9 mouse cellular contexts compared by ENCODE assay signal in genomic region chr16:36469955-36470478, GRCm38 (mm10). TPM values are rescaled to one million over a fixed set of nuclear protein-coding genes. Genes with fewer than 3 reads are reported as not detected.
DNase-seq lines count a peak whose midpoint lies in the region; ATAC-seq and TF ChIP-seq lines count a peak whose summit lies in the region.
"Had no signal": no experiment of that assay in that cellular context is flagged by ENCODE, and none has a peak within 500 bp of the region (broad histone marks: within the 10 kb centered on the region; RNA-seq: fewer than 3 reads in every experiment).

No protein-coding gene starts in this region.

- peak; percentile 53 for TF ChIP-seq CTCF in gastrocnemius, adult 2 months (IDR thresholded peaks at IDR 0.05)
- peak; percentile 15; the same call in 1 of the 2 replicates for TF ChIP-seq CTCF in bone marrow macrophage, adult 2 months (IDR thresholded peaks at IDR 0.05; ENCODE audit: low read depth, low read length)

- no peaks in the 10 kb centered on the region for H3K27me3 ChIP-seq in midbrain, embryonic 11.5 days (ENCODE audit: control insufficient read depth, insufficient read depth, low read length)
- no peaks in the 10 kb centered on the region for H3K27me3 ChIP-seq in midbrain, embryonic 16.5 days (ENCODE audit: control insufficient read depth, insufficient read depth, low read depth, low read length)

- no peak for TF ChIP-seq POLR2A in bone marrow macrophage, adult 2 months (IDR thresholded peaks at IDR 0.05; ENCODE audit: borderline replicate concordance, low read depth, low read length)

- no peak overlapping the region for H3K9ac ChIP-seq in midbrain, embryonic 11.5 days (ENCODE audit: low read length)
- H3K9ac ChIP-seq in midbrain, embryonic 16.5 days (ENCODE audit: low read depth, low read length) = no peak overlapping the region

- 10% methylated on average over 2 of the region's 2 CpGs for WGBS in midbrain, embryonic 11.5 days
- 7% methylated on average over 2 of the region's 2 CpGs for WGBS in midbrain, embryonic 16.5 days

- no peak for DNase-seq in gastrocnemius, adult 2 months
- no peak for DNase-seq in gastrocnemius, postnatal 36 days
- peak; percentile 91 for DNase-seq in midbrain, embryonic 11.5 days (ENCODE audit: low spot score, missing footprints)
- peak; percentile 68 for DNase-seq in retina, embryonic 14.5 days (ENCODE audit: low spot score)
- no peak for DNase-seq in yolk sac, embryonic 10.5 days (ENCODE audit: low spot score)

- no peak overlapping the region for H3K27ac ChIP-seq in gastrocnemius, adult 2 months
- H3K27ac ChIP-seq in midbrain, embryonic 11.5 days (ENCODE audit: low read depth, low read length) = no peak overlapping the region
- no peak overlapping the region for H3K27ac ChIP-seq in midbrain, embryonic 16.5 days (ENCODE audit: low read length)
- no peak overlapping the region for H3K27ac ChIP-seq in bone marrow macrophage, adult 2 months (ENCODE audit: insufficient read depth, low read depth, low read length)

- no peaks in the 10 kb centered on the region for H3K4me1 ChIP-seq in midbrain, embryonic 11.5 days (ENCODE audit: control insufficient read depth, insufficient read depth, low read length)
- no peaks in the 10 kb centered on the region for H3K4me1 ChIP-seq in midbrain, embryonic 16.5 days (ENCODE audit: control insufficient read depth, insufficient read depth, low read length)
- no peaks in the 10 kb centered on the region for H3K4me1 ChIP-seq in bone marrow macrophage, adult 2 months (ENCODE audit: control insufficient read depth, insufficient read depth, low read length)

- intact Hi-C loops in gastrocnemius, adult 2 months (cut with DNase I) = no loop called here
- intact Hi-C loops in gastrocnemius, postnatal 36 days (cut with DNase I) = loop anchor here (2.0 to 10.0 kb wide), 2 partner anchors 153 to 545 kb away; partner anchors contain the start of gene Polq

- no peak overlapping the region for H3K4me3 ChIP-seq in gastrocnemius, adult 2 months
- H3K4me3 ChIP-seq in midbrain, embryonic 11.5 days (ENCODE audit: low read depth, low read length) = no peak overlapping the region
- H3K4me3 ChIP-seq in midbrain, embryonic 16.5 days (ENCODE audit: low read depth, low read length) = no peak overlapping the region
- no peak overlapping the region for H3K4me3 ChIP-seq in bone marrow macrophage, adult 2 months (ENCODE audit: insufficient read depth, low read length)

- H3K4me2 ChIP-seq in midbrain, embryonic 11.5 days = no peak overlapping the region
- H3K4me2 ChIP-seq in midbrain, embryonic 16.5 days (ENCODE audit: low read length) = no peak overlapping the region

- H3K36me3 ChIP-seq in midbrain, embryonic 11.5 days (ENCODE audit: control insufficient read depth, insufficient read depth, low read length) = no peaks in the 10 kb centered on the region
- no peaks in the 10 kb centered on the region for H3K36me3 ChIP-seq in midbrain, embryonic 16.5 days (ENCODE audit: control insufficient read depth, insufficient read depth, low read length)

- H3K9me3 ChIP-seq in midbrain, embryonic 11.5 days (ENCODE audit: control insufficient read depth, low read length) = no peaks in the 10 kb centered on the region
- no peaks in the 10 kb centered on the region for H3K9me3 ChIP-seq in midbrain, embryonic 16.5 days (replicated peaks; ENCODE audit: control insufficient read depth, low read length, poor library complexity, severe bottlenecking)

- ATAC-seq in midbrain, embryonic 11.5 days (ENCODE audit: low FRiP score) = no peak
- ATAC-seq in midbrain, embryonic 16.5 days = no peak
- no peak for ATAC-seq in granulocyte monocyte progenitor cell, adult 5-6 weeks (replicated peaks; ENCODE audit: poor library complexity, severe bottlenecking)

RNA-seq across cellular contexts. Expression of gene Stfa3, which starts 14.8 kb away (rescaled TPM):
- total RNA-seq in gastrocnemius, adult 2 months (2021) = not detected
- total RNA-seq in gastrocnemius, postnatal 36 days (2021) = not detected
- polyA plus RNA-seq in midbrain, embryonic 11.5 days (2014; fragmentation: Nextera tagmentation; extraction: Ambion mirVana) = not detected in 2 replicates
- 0.53 and 0.61 TPM in 2 replicates for polyA plus RNA-seq in midbrain, embryonic 16.5 days (2015; fragmentation: Nextera tagmentation; extraction: Ambion mirVana)
- polyA plus RNA-seq in bone marrow macrophage, adult 2 months (2012; ENCODE audit: insufficient read depth, insufficient read length, missing spikeins) = not detected in 2 replicates
- not detected in 2 replicates for total RNA-seq in granulocyte monocyte progenitor cell, adult 5-6 weeks (2014; fragmentation: Nextera tagmentation)
- total RNA-seq in granulocyte monocyte progenitor cell, adult 5-6 weeks (2017) = 1.3 and 1.7 TPM in 2 replicates
- total RNA-seq: heart, postnatal 14 days had no signal

Comparison
In these comparisons a context has a peak if more than half of its experiments do, and no peak if none do; other contexts are left out.
1. DNase-seq: peak in midbrain, embryonic 11.5 days (single experiment) and retina, embryonic 14.5 days (single experiment); none in gastrocnemius, adult 2 months (single experiment), gastrocnemius, postnatal 36 days (0 of 2) and yolk sac, embryonic 10.5 days (single experiment).